Mouse (Mus musculus) lung, adult 2 months (tissue): ENCODE measurements at regions not wholly inside any gene's neighbourhood (a gene's known extent, or its start where the extent isn't known, plus 50 kb on each side); places are given as distances from the start of the nearest gene placed in this dataset.

Experiments used
- CTCF ChIP-seq: fragments of 200-500 bp; IDR thresholded peaks from 2 replicates; pipeline ENCODE4 v1.5.1; 2011; ENCODE audit warnings: mild to moderate bottlenecking, low read length, control low read depth; ENCODE audit not compliant: insufficient read depth
- POLR2A ChIP-seq: fragments of 200-500 bp; IDR thresholded peaks from 2 replicates; pipeline ENCODE4 v1.6.1; 2011; ENCODE audit warnings: low read depth, mild to moderate bottlenecking, control low read depth, low read length, borderline replicate concordance; ENCODE audit errors: extremely low read depth

- TF ChIP-seq CTCF = no peak
- no peak for TF ChIP-seq POLR2A
Measured at GRCm38 (mm10) chr5:51099902-51100301, 467.6 kb downstream of the Ppargc1a start.
